Mouse (Mus musculus): ENCODE data around the gene Tex26.
A peak's percentile ranks its signal among the peaks of the same experiment; 100 is the strongest.

Tex26 gene

GRCm38 (mm10) chr5:149462071-149462470 is 22.6 kb downstream of the Tex26 start:
- Histone ChIP-seq H3K4me3 (replicated peaks; ENCODE audit: low read length) (no peak overlapping the region), H3K4me1 (replicated peaks; ENCODE audit: low read depth, low read length) (peaks cover 6% of the 10 kb centered on the region; the same call in 1 of the 2 replicates), H3K9me3 (ENCODE audit: low read length) (no peaks in the 10 kb centered on the region), H3K36me3 (ENCODE audit: insufficient read depth, low read length) (no peaks in the 10 kb centered on the region), H3K27me3 (ENCODE audit: insufficient read depth, low read length) (peaks cover 18% of the 10 kb centered on the region)
- TF ChIP-seq NANOG (IDR thresholded peaks at IDR 0.05; ENCODE audit: borderline replicate concordance, low read length) (no peak), POU5F1 (IDR thresholded peaks at IDR 0.05; ENCODE audit: borderline replicate concordance, low read length) (no peak), CTCF (conservative IDR thresholded peaks at IDR 0.05; ENCODE audit: low read length) (no peak)

- H3K9me3 ChIP-seq (ENCODE audit: low read length), result no peaks in the 10 kb centered on the region
- H3K36me3 ChIP-seq (ENCODE audit: insufficient read depth, low read length), result no peaks in the 10 kb centered on the region
- no peak overlapping the region for H3K4me3 ChIP-seq (replicated peaks; ENCODE audit: low read length)
- H3K4me1 ChIP-seq (replicated peaks; ENCODE audit: low read depth, low read length), result no peaks in the 10 kb centered on the region
- TF ChIP-seq CTCF (conservative IDR thresholded peaks at IDR 0.05; ENCODE audit: low read length) (no peak), NANOG (IDR thresholded peaks at IDR 0.05; ENCODE audit: borderline replicate concordance, low read length) (no peak), POU5F1 (IDR thresholded peaks at IDR 0.05; ENCODE audit: borderline replicate concordance, low read length) (no peak)
- peaks cover 20% of the 10 kb centered on the region for H3K27me3 ChIP-seq (ENCODE audit: insufficient read depth, low read length)
These were observed 25.8 kb downstream of the Tex26 start for GRCm38 (mm10) chr5:149465305-149465704.

GRCm38 (mm10) chr5:149474142-149474541 is 34.7 kb downstream of the Tex26 start:
- H3K9me3 ChIP-seq (ENCODE audit: low read length), result peaks cover 5% of the 10 kb centered on the region
- TF ChIP-seq CTCF (conservative IDR thresholded peaks at IDR 0.05; ENCODE audit: low read length) (peak; percentile 80), NANOG (IDR thresholded peaks at IDR 0.05; ENCODE audit: borderline replicate concordance, low read length) (no peak)

GRCm38 (mm10) chr5:149474701-149475468 is 35.4 kb downstream of the Tex26 start:
- TF ChIP-seq NANOG (IDR thresholded peaks at IDR 0.05; ENCODE audit: borderline replicate concordance, low read length), result no peak
- TF ChIP-seq CTCF (conservative IDR thresholded peaks at IDR 0.05; ENCODE audit: low read length), result no peak
- TF ChIP-seq POU5F1 (IDR thresholded peaks at IDR 0.05; ENCODE audit: borderline replicate concordance, low read length), result no peak
- Histone ChIP-seq H3K4me3 (replicated peaks; ENCODE audit: low read length) (peak overlapping the region; percentile 55), H3K27me3 (ENCODE audit: insufficient read depth, low read length) (peaks cover 14% of the 10 kb centered on the region), H3K4me1 (replicated peaks; ENCODE audit: low read depth, low read length) (peaks cover 14% of the 10 kb centered on the region), H3K36me3 (ENCODE audit: insufficient read depth, low read length) (no peaks in the 10 kb centered on the region), H3K9me3 (ENCODE audit: low read length) (peaks cover 5% of the 10 kb centered on the region)

More at GRCm38 (mm10) chr5:149474142-149474541, 34.7 kb downstream of the Tex26 start:
- Histone ChIP-seq H3K36me3 (ENCODE audit: insufficient read depth, low read length) (no peaks in the 10 kb centered on the region), H3K27me3 (ENCODE audit: insufficient read depth, low read length) (peaks cover 14% of the 10 kb centered on the region), H3K4me3 (replicated peaks; ENCODE audit: low read length) (peak overlapping the region; percentile 55), H3K4me1 (replicated peaks; ENCODE audit: low read depth, low read length) (peaks cover 14% of the 10 kb centered on the region)

GRCm38 (mm10) chr5:149481920-149482319 is 42.5 kb downstream of the Tex26 start:
- Histone ChIP-seq H3K9me3 (ENCODE audit: low read length) (peaks cover 5% of the 10 kb centered on the region), H3K36me3 (ENCODE audit: insufficient read depth, low read length) (no peaks in the 10 kb centered on the region), H3K27me3 (ENCODE audit: insufficient read depth, low read length) (peaks cover 3% of the 10 kb centered on the region), H3K4me1 (replicated peaks; ENCODE audit: low read depth, low read length) (peaks cover 8% of the 10 kb centered on the region), H3K4me3 (replicated peaks; ENCODE audit: low read length) (no peak overlapping the region)
- no peak for TF ChIP-seq NANOG (IDR thresholded peaks at IDR 0.05; ENCODE audit: borderline replicate concordance, low read length)
- TF ChIP-seq CTCF (conservative IDR thresholded peaks at IDR 0.05; ENCODE audit: low read length), result no peak
- no peak for TF ChIP-seq POU5F1 (IDR thresholded peaks at IDR 0.05; ENCODE audit: borderline replicate concordance, low read length)

GRCm38 (mm10) chr5:149483321-149484052 is 44.0 kb downstream of the Tex26 start:
- Histone ChIP-seq H3K4me3 (replicated peaks; ENCODE audit: low read length) (no peak overlapping the region), H3K9me3 (ENCODE audit: low read length) (no peaks in the 10 kb centered on the region), H3K36me3 (ENCODE audit: insufficient read depth, low read length) (no peaks in the 10 kb centered on the region), H3K27me3 (ENCODE audit: insufficient read depth, low read length) (peaks cover 3% of the 10 kb centered on the region), H3K4me1 (replicated peaks; ENCODE audit: low read depth, low read length) (peaks cover 13% of the 10 kb centered on the region)
- TF ChIP-seq CTCF (conservative IDR thresholded peaks at IDR 0.05; ENCODE audit: low read length) (peak; percentile 85), POU5F1 (IDR thresholded peaks at IDR 0.05; ENCODE audit: borderline replicate concordance, low read length) (no peak)

GRCm38 (mm10) chr5:149484270-149484669 is 44.8 kb downstream of the Tex26 start:
- Histone ChIP-seq H3K36me3 (ENCODE audit: insufficient read depth, low read length) (no peaks in the 10 kb centered on the region), H3K4me1 (replicated peaks; ENCODE audit: low read depth, low read length) (peaks cover 21% of the 10 kb centered on the region), H3K4me3 (replicated peaks; ENCODE audit: low read length) (no peak overlapping the region), H3K9me3 (ENCODE audit: low read length) (no peaks in the 10 kb centered on the region), H3K27me3 (ENCODE audit: insufficient read depth, low read length) (peaks cover 3% of the 10 kb centered on the region; the same call in 1 of the 2 replicates)
- TF ChIP-seq NANOG (IDR thresholded peaks at IDR 0.05; ENCODE audit: borderline replicate concordance, low read length) (no peak), CTCF (conservative IDR thresholded peaks at IDR 0.05; ENCODE audit: low read length) (no peak), POU5F1 (IDR thresholded peaks at IDR 0.05; ENCODE audit: borderline replicate concordance, low read length) (no peak)

GRCm38 (mm10) chr5:149485447-149485846 is 46.0 kb downstream of the Tex26 start:
- H3K36me3 ChIP-seq (ENCODE audit: insufficient read depth, low read length), result no peaks in the 10 kb centered on the region
- no peak overlapping the region for H3K4me3 ChIP-seq (replicated peaks; ENCODE audit: low read length)
- TF ChIP-seq POU5F1 (IDR thresholded peaks at IDR 0.05; ENCODE audit: borderline replicate concordance, low read length), result no peak
- no peak for TF ChIP-seq NANOG (IDR thresholded peaks at IDR 0.05; ENCODE audit: borderline replicate concordance, low read length)
- TF ChIP-seq CTCF (conservative IDR thresholded peaks at IDR 0.05; ENCODE audit: low read length), result no peak
- no peaks in the 10 kb centered on the region for H3K9me3 ChIP-seq (ENCODE audit: low read length)
- H3K27me3 ChIP-seq (ENCODE audit: insufficient read depth, low read length), result peaks cover 3% of the 10 kb centered on the region; the same call in 1 of the 2 replicates
- peaks cover 27% of the 10 kb centered on the region for H3K4me1 ChIP-seq (replicated peaks; ENCODE audit: low read depth, low read length)

All from E14TG2a.4 (cell line).